Mouse (Mus musculus) CH12.LX (cell line): ENCODE measurements around the gene Cacybp. TPM values are rescaled to one million over a fixed set of nuclear protein-coding genes. Genes with fewer than 3 reads are reported as not detected.

Experiments
- DNase-seq: peaks from one replicate; pipeline ENCODE4 v3.0.0-alpha.2; 2013; ENCODE audit errors: extremely low read depth
- H3K27ac ChIP-seq: 2 replicates; pipeline ENCODE4 v1.5.1; 2012; ENCODE audit warnings: low read depth, mild to moderate bottlenecking, control low read depth, moderate library complexity; ENCODE audit not compliant: insufficient read depth
- H3K27me3 ChIP-seq: replicated peaks from 2 replicates; pipeline ENCODE3; 2012; ENCODE audit warnings: inconsistent platforms
- H3K36me3 ChIP-seq, 2 experiments: replicated peaks in 1 of 2; 2 replicates each; pipeline versions ENCODE3 to v1.6.1; 2012; ENCODE audit warnings: inconsistent platforms in 1 of 2, low read length in 1 of 2, mild to moderate bottlenecking in 1 of 2, mixed read lengths in 1 of 2, moderate library complexity in 1 of 2; ENCODE audit not compliant: control insufficient read depth in 1 of 2, insufficient read depth in 1 of 2
- H3K4me1 ChIP-seq, 2 experiments: 2 replicates each; pipeline ENCODE4 v1.6.1; 2012; ENCODE audit warnings: inconsistent platforms in 1 of 2, moderate library complexity in 1 of 2; ENCODE audit not compliant: insufficient read depth in 2 of 2, control insufficient read depth in 1 of 2
- H3K4me2 ChIP-seq: 2 replicates; pipeline ENCODE4 v1.6.1; 2012; ENCODE audit warnings: low read depth, mild to moderate bottlenecking, control low read depth; ENCODE audit not compliant: poor library complexity, insufficient read depth, severe bottlenecking
- H3K4me3 ChIP-seq, 3 experiments: fragments of 150-350 bp in 1 of 3; sonication (generic) in 1 of 3; replicated peaks in 1 of 3; 2 replicates each; pipeline versions ENCODE3 to v1.5.1; 2011 to 2012; ENCODE audit warnings: low read depth in 2 of 3, low read length in 2 of 3, mild to moderate bottlenecking in 2 of 3, moderate library complexity in 2 of 3, control low read depth in 1 of 3, improper control_type of control experiment in 1 of 3, inconsistent platforms in 1 of 3, mixed read lengths in 1 of 3; ENCODE audit not compliant: poor library complexity in 1 of 3
- H3K79me2 ChIP-seq: replicated peaks from 2 replicates; pipeline ENCODE4 v1.6.1; 2012; ENCODE audit warnings: mild to moderate bottlenecking, moderate library complexity; ENCODE audit not compliant: control insufficient read depth, poor library complexity, insufficient read depth, severe bottlenecking; ENCODE audit errors: extremely low read depth
- H3K9ac ChIP-seq: 2 replicates; pipeline ENCODE4 v1.6.1; 2012; ENCODE audit warnings: low read depth, mild to moderate bottlenecking, control low read depth, moderate library complexity; ENCODE audit not compliant: insufficient read depth
- H3K9me3 ChIP-seq: replicated peaks from 2 replicates; pipeline ENCODE3; 2012; ENCODE audit warnings: low read length, inconsistent platforms, mixed read lengths
- BHLHE40 ChIP-seq: IDR thresholded peaks from 2 replicates; pipeline ENCODE4 v1.6.1; 2011; ENCODE audit warnings: mild to moderate bottlenecking, low read depth, low read length, improper control_type of control experiment
- CTCF ChIP-seq, 2 experiments: IDR thresholded peaks in 1 of 2; conservative IDR thresholded peaks in 1 of 2; 2 replicates each; pipeline ENCODE4 v1.5.1; 2011 to 2012; ENCODE audit warnings: low read depth in 2 of 2, low read length in 2 of 2, improper control_type of control experiment in 1 of 2, inconsistent platforms in 1 of 2, mild to moderate bottlenecking in 1 of 2, moderate library complexity in 1 of 2
- ELF1 ChIP-seq: IDR thresholded peaks from 2 replicates; pipeline ENCODE4 v1.6.1; 2014; ENCODE audit warnings: low read depth, mild to moderate bottlenecking, inconsistent platforms, low read length, improper control_type of control experiment
- EP300 ChIP-seq: IDR thresholded peaks from 2 replicates; pipeline ENCODE4 v1.6.1; 2011; ENCODE audit warnings: low read length, improper control_type of control experiment
- GABPA ChIP-seq: IDR thresholded peaks from 2 replicates; pipeline ENCODE4 v1.6.1; 2012; ENCODE audit warnings: low read depth, low read length, improper control_type of control experiment, inconsistent platforms; ENCODE audit not compliant: insufficient replicate concordance
- HCFC1 ChIP-seq: IDR thresholded peaks from 2 replicates; pipeline ENCODE4 v1.6.1; 2012; ENCODE audit warnings: low read depth, mild to moderate bottlenecking, inconsistent platforms, low read length, improper control_type of control experiment
- JUND ChIP-seq: conservative IDR thresholded peaks from 2 replicates; pipeline ENCODE4 v1.6.1; 2011; ENCODE audit warnings: low read depth, low read length, improper control_type of control experiment
- MAFK ChIP-seq: IDR thresholded peaks from 2 replicates; pipeline ENCODE4 v1.6.1; 2011; ENCODE audit warnings: low read length, improper control_type of control experiment; ENCODE audit not compliant: insufficient replicate concordance
- MAZ ChIP-seq: IDR thresholded peaks from 2 replicates; pipeline ENCODE4 v1.6.1; 2012; ENCODE audit warnings: low read depth, mild to moderate bottlenecking, inconsistent platforms, low read length, improper control_type of control experiment, moderate library complexity
- NRF1 ChIP-seq: IDR thresholded peaks from 2 replicates; pipeline ENCODE4 v1.6.1; 2014; ENCODE audit warnings: low read depth, mild to moderate bottlenecking, inconsistent platforms, low read length, improper control_type of control experiment, moderate library complexity
- PAX5 ChIP-seq: IDR thresholded peaks from 2 replicates; pipeline ENCODE4 v1.6.1; 2012; ENCODE audit warnings: low read length, inconsistent platforms, mixed read lengths
- POLR2AphosphoS2 ChIP-seq: IDR thresholded peaks from 2 replicates; pipeline ENCODE4 v1.6.1; 2011; ENCODE audit warnings: low read depth, low read length, improper control_type of control experiment
- RAD21 ChIP-seq: IDR thresholded peaks from 2 replicates; pipeline ENCODE4 v1.6.1; 2011; ENCODE audit warnings: low read depth, mild to moderate bottlenecking, low read length, improper control_type of control experiment, moderate library complexity
- RCOR1 ChIP-seq: conservative IDR thresholded peaks from 2 replicates; pipeline ENCODE4 v1.6.1; 2012; ENCODE audit warnings: low read depth, mild to moderate bottlenecking, inconsistent platforms, low read length, improper control_type of control experiment
- SIN3A ChIP-seq: IDR thresholded peaks from 2 replicates; pipeline ENCODE4 v1.6.1; 2012; ENCODE audit warnings: low read length, improper control_type of control experiment, inconsistent platforms
- SMC3 ChIP-seq: IDR thresholded peaks from 2 replicates; pipeline ENCODE4 v1.6.1; 2011; ENCODE audit warnings: low read depth, low read length, improper control_type of control experiment
- UBTF ChIP-seq: IDR thresholded peaks from 2 replicates; pipeline ENCODE4 v1.6.1; 2012; ENCODE audit warnings: low read depth, mild to moderate bottlenecking, inconsistent platforms, low read length, improper control_type of control experiment, moderate library complexity
- USF1 ChIP-seq: IDR thresholded peaks from 2 replicates; pipeline ENCODE4 v1.6.1; 2014; ENCODE audit warnings: low read depth, mild to moderate bottlenecking, inconsistent platforms, low read length, improper control_type of control experiment
- ZC3H11A ChIP-seq: IDR thresholded peaks from 2 replicates; pipeline ENCODE4 v1.6.1; 2012; ENCODE audit warnings: low read depth, mild to moderate bottlenecking, inconsistent platforms, low read length, improper control_type of control experiment
- dilution Hi-C: fragments of 300-500 bp; cut with MboI; formaldehyde crosslinking; loops from 2 replicates; pipeline ENCODE4 v1.14.3; 2020; ENCODE audit warnings: low sequenced_read_pairs; ENCODE audit not compliant: extremely low pct_unique_long_range_greater_than_20kb, extremely low pct_ligation_motif_present
- in situ Hi-C: fragments of 300-500 bp; cut with MboI; formaldehyde crosslinking; loops from 3 replicates; pipeline ENCODE4 v1.14.3; 2019; ENCODE audit warnings: low sequenced_read_pairs, low pct_ligation_motif_present, low pct_unique_long_range_greater_than_20kb, mixed read lengths
- polyA plus RNA-seq: library from polyadenylated mRNA; unstranded; fragments of >175 nt; gene quantifications from 2 replicates; pipeline ENCODE4 v1.2.1, GENCODE M21; 2012; ENCODE audit warnings: low read depth; ENCODE audit not compliant: insufficient read length
- total RNA-seq, 2 experiments: library from RNA; depleted of rRNA; stranded (reverse); fragments of 300-350 nt in 1 of 2; fragments of >200 nt in 1 of 2; gene quantifications; 2 replicates each; pipeline ENCODE4 v1.2.3; 2012 to 2014

Cacybp gene
- total and polyA plus RNA-seq, 3 experiments: 130 to 390 (median 357) TPM

DNA sequence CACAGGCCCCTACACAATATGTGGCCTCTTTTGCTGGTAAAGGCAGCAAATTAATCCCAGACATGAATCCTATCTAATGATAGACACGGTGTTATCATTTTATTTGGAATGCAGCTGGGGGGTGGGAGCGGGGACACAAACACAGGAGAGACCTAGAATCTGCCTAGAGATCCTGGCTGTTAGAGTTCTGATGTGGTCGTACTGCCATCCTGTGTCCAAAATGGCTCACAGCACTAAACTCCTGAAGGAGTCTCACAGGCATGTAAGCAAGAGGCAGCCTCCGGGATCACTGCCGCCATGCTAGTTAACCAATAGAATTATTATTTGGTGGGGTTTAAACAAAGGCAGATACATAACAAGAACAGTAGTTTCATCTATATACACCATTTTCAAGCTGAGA, 28.2 kb downstream of the Cacybp start:
- Histone ChIP-seq H3K4me3 (no peak overlapping the region), H3K36me3 (no peaks in the 10 kb centered on the region), H3K79me2 (no peaks in the 10 kb centered on the region), H3K27me3 (no peaks in the 10 kb centered on the region), H3K9me3 (no peaks in the 10 kb centered on the region), H3K27ac (no peak overlapping the region), H3K4me2 (peak overlapping the region; percentile 17; the same call in 1 of the 2 replicates), H3K9ac (no peak overlapping the region), H3K4me1 (peaks cover 0 to 34% of the 10 kb centered on the region in 2 experiments; a peak in 2 of 4 replicates)
- in situ Hi-C loops: loop anchor here (5.0 to 25.0 kb wide), 2 partner anchors 82 to 297 kb away; no protein-coding TSS in a partner anchor
- peak; percentile 67 for DNase-seq
- TF ChIP-seq EP300: 0 out of 2 replicates have a peak, but pooled peaks have one; percentile 11
- peak; percentile 96 for TF ChIP-seq RAD21
- TF ChIP-seq CTCF (conservative IDR thresholded peaks at IDR 0.05 in 1 of 2, IDR thresholded peaks at IDR 0.05 in 1 of 2; ENCODE audit: low read depth in 2 of 2, low read length in 2 of 2): peak; percentile 23 to 94; a peak in 3 of 4 replicates
- peak; percentile 88 for TF ChIP-seq SMC3
- no peak for TF ChIP-seq JUND
- peak; percentile 71 for TF ChIP-seq ZC3H11A
- no peak for TF ChIP-seq MAZ
- TF ChIP-seq MAFK: 0 out of 2 replicates have a peak, but pooled peaks have one; percentile 33
- dilution Hi-C loops: no loop called here

DNA sequence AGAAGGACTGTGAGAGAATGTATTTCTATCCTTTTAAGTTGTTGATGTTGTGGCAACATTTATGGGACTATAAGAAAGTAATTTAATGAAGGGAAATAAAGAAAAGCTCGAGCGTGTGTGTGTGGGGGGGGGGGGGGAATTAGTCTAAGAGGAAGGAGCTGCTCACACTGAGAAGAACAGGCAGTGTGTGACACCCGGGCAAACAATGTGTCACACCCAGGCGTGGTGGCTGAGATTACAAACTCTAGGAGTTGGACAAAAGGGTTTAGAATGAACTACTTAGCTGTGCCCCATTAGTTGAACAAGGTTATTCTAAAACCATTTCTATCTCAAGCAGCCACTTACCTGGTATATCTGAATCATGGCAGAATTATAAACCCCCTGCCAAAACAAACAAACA, 31.5 kb downstream of the Cacybp start:
- no peak for DNase-seq
- H3K9me3 ChIP-seq: no peaks in the 10 kb centered on the region
- H3K4me1 ChIP-seq: peaks cover 2 to 38% of the 10 kb centered on the region in 2 experiments; a peak in 2 of 4 replicates
- no peak overlapping the region for H3K9ac ChIP-seq
- TF ChIP-seq RCOR1 (no peak), HCFC1 (no peak), POLR2AphosphoS2 (no peak), USF1 (no peak), PAX5 (no peak), MAZ (no peak), MAFK (no peak), NRF1 (no peak), BHLHE40 (no peak), ELF1 (no peak), JUND (no peak), UBTF (no peak), SIN3A (no peak), GABPA (no peak)
- no peak overlapping the region for H3K27ac ChIP-seq
- no peaks in the 10 kb centered on the region for H3K36me3 ChIP-seq
- peak overlapping the region; percentile 45; the same call in 1 of the 2 replicates for H3K4me2 ChIP-seq
- in situ Hi-C loops: loop anchor here (5.0 to 25.0 kb wide), 2 partner anchors 79 to 294 kb away; no protein-coding TSS in a partner anchor
- no peak overlapping the region for H3K4me3 ChIP-seq
- peaks cover 2% of the 10 kb centered on the region for H3K27me3 ChIP-seq
- dilution Hi-C loops: no loop called here
- no peaks in the 10 kb centered on the region for H3K79me2 ChIP-seq
